16 mouse cellular contexts compared by ENCODE assay signal in the genomic region with DNA sequence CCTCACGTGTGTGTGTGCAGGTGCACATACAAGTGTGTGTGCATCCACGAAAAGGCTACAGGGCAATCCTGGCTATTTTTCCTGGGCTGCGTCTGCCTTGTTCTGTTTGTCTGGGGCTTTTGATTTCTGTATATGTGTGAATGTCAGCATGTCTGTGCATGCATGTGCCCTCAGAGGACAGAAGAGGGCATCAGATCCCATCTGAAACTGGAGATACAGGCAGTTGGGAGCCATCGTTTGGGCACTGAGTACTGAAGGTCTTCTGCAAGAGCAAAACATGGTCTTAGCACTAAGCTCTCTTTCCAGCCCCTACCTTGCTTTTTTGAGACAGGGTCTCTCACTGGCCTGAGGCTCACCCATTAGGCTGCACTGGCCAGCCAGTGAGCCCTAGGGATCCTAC. TPM values are rescaled to one million over a fixed set of nuclear protein-coding genes. Genes with fewer than 3 reads are reported as not detected.
DNase-seq lines count a peak whose midpoint lies in the region; ATAC-seq and TF ChIP-seq lines count a peak whose summit lies in the region.
"Had no signal": no experiment of that assay in that cellular context is flagged by ENCODE, and none has a peak within 500 bp of the region (broad histone marks: within the 10 kb centered on the region; RNA-seq: fewer than 3 reads in every experiment).

No protein-coding gene starts in this region.

- H3K4me2 ChIP-seq in hindbrain, postnatal 0 days (ENCODE audit: low read depth, low read length) = no peak overlapping the region
- H3K4me2 ChIP-seq in hindbrain, embryonic 14.5 days (replicated peaks) = no peak overlapping the region
- no peak overlapping the region for H3K4me2 ChIP-seq in lung, embryonic 14.5 days
- H3K4me2 ChIP-seq: liver, embryonic 13.5 days had no signal

- no peaks in the 10 kb centered on the region for H3K27me3 ChIP-seq in cerebellum, adult 2 months (ENCODE audit: control insufficient read depth, insufficient read depth, low read length)
- H3K27me3 ChIP-seq in hindbrain, postnatal 0 days (ENCODE audit: insufficient read depth, low read length) = no peaks in the 10 kb centered on the region
- H3K27me3 ChIP-seq in hindbrain, embryonic 14.5 days (ENCODE audit: control insufficient read depth, insufficient read depth, low read length) = no peaks in the 10 kb centered on the region
- H3K27me3 ChIP-seq in lung, embryonic 14.5 days (ENCODE audit: insufficient read depth, low read length) = no peaks in the 10 kb centered on the region
- H3K27me3 ChIP-seq: liver, embryonic 13.5 days had no signal

- no peak overlapping the region for H3K9ac ChIP-seq in hindbrain, postnatal 0 days (replicated peaks; ENCODE audit: low read length)
- H3K9ac ChIP-seq in hindbrain, embryonic 14.5 days = no peak overlapping the region
- no peak overlapping the region for H3K9ac ChIP-seq in lung, embryonic 14.5 days
- H3K9ac ChIP-seq: liver, embryonic 13.5 days had no signal

- no peaks in the 10 kb centered on the region for H3K36me3 ChIP-seq in hindbrain, postnatal 0 days (ENCODE audit: insufficient read depth, low read length)
- H3K36me3 ChIP-seq in hindbrain, embryonic 14.5 days (replicated peaks; ENCODE audit: control insufficient read depth, insufficient read depth) = no peaks in the 10 kb centered on the region
- no peaks in the 10 kb centered on the region for H3K36me3 ChIP-seq in lung, embryonic 14.5 days (ENCODE audit: insufficient read depth)
- H3K36me3 ChIP-seq: forebrain, embryonic 10.5 days; G1E; liver, embryonic 13.5 days had no signal

- no peak for DNase-seq in cerebellum, adult 2 months
- DNase-seq in cerebellum, adult 11-12 months = no peak
- DNase-seq in hindbrain, postnatal 0 days (ENCODE audit: low spot score) = peak; percentile 79
- no peak for DNase-seq in hindbrain, embryonic 14.5 days (ENCODE audit: low spot score)
- peak; percentile 31 for DNase-seq in lung, embryonic 14.5 days
- no peak for DNase-seq in lung, postnatal 14 days
- peak; percentile 21 for DNase-seq in embryo, embryonic 10.5 days (ENCODE audit: low spot score)
- no peak for DNase-seq in yolk sac, embryonic 10.5 days (ENCODE audit: low spot score)
- DNase-seq: gastrocnemius, postnatal 36 days; kidney, adult 11 months; liver, embryonic 13.5 days; thymus, adult 2 months had no signal

- no peak overlapping the region for H3K27ac ChIP-seq in cerebellum, adult 2 months (ENCODE audit: insufficient read depth, low read length)
- H3K27ac ChIP-seq in hindbrain, postnatal 0 days = no peak overlapping the region
- H3K27ac ChIP-seq in hindbrain, embryonic 14.5 days = no peak overlapping the region
- H3K27ac ChIP-seq in lung, embryonic 14.5 days (ENCODE audit: low read depth) = no peak overlapping the region
- H3K27ac ChIP-seq: forebrain, embryonic 10.5 days; liver, embryonic 13.5 days had no signal

- WGBS in cerebellum, adult 2 months = 69% methylated on average over 4 of the region's 4 CpGs
- WGBS in hindbrain, postnatal 0 days = 70% methylated on average over 4 of the region's 4 CpGs
- WGBS in hindbrain, embryonic 14.5 days = 68% methylated on average over 4 of the region's 4 CpGs
- WGBS in lung, embryonic 14.5 days = 67% methylated on average over 4 of the region's 4 CpGs

- no peaks in the 10 kb centered on the region for H3K4me1 ChIP-seq in cerebellum, adult 2 months (ENCODE audit: control insufficient read depth, insufficient read depth, low read length)
- no peaks in the 10 kb centered on the region for H3K4me1 ChIP-seq in hindbrain, postnatal 0 days (ENCODE audit: insufficient read depth, low read length)
- no peaks in the 10 kb centered on the region for H3K4me1 ChIP-seq in hindbrain, embryonic 14.5 days (replicated peaks; ENCODE audit: control insufficient read depth, insufficient read depth, low read length)
- H3K4me1 ChIP-seq in lung, embryonic 14.5 days (ENCODE audit: insufficient read depth) = no peaks in the 10 kb centered on the region
- H3K4me1 ChIP-seq: liver, embryonic 13.5 days had no signal

- no peak for TF ChIP-seq POLR2A in cerebellum, adult 2 months (IDR thresholded peaks at IDR 0.05; ENCODE audit: borderline replicate concordance, insufficient read depth, low read length)

- no peaks in the 10 kb centered on the region for H3K9me3 ChIP-seq in hindbrain, postnatal 0 days (ENCODE audit: low read length)
- H3K9me3 ChIP-seq in hindbrain, embryonic 14.5 days (ENCODE audit: control insufficient read depth, low read length) = no peaks in the 10 kb centered on the region
- H3K9me3 ChIP-seq in lung, embryonic 14.5 days (ENCODE audit: low read depth, low read length) = no peaks in the 10 kb centered on the region
- H3K9me3 ChIP-seq: forebrain, embryonic 10.5 days; liver, embryonic 13.5 days had no signal

- peak; percentile 36; the same call in 1 of the 2 replicates for TF ChIP-seq CTCF in cerebellum, adult 2 months (IDR thresholded peaks at IDR 0.05; ENCODE audit: borderline replicate concordance, insufficient read depth, low read depth, low read length)
- peak; percentile 78 for TF ChIP-seq CTCF in hindbrain, postnatal 0 days (IDR thresholded peaks at IDR 0.05; ENCODE audit: low read depth)
- TF ChIP-seq CTCF in lung, embryonic 14.5 days (IDR thresholded peaks at IDR 0.05; ENCODE audit: low read depth) = peak; percentile 50

- ATAC-seq in hindbrain, postnatal 0 days = no peak
- ATAC-seq in hindbrain, embryonic 14.5 days (ENCODE audit: low FRiP score) = no peak
- no peak for ATAC-seq in lung, embryonic 14.5 days (ENCODE audit: insufficient read depth)

- H3K4me3 ChIP-seq in cerebellum, adult 2 months (replicated peaks; ENCODE audit: insufficient read depth, low read depth, low read length) = no peak overlapping the region
- H3K4me3 ChIP-seq in hindbrain, postnatal 0 days (ENCODE audit: low read length) = no peak overlapping the region
- no peak overlapping the region for H3K4me3 ChIP-seq in hindbrain, embryonic 14.5 days (replicated peaks; ENCODE audit: low read length)
- H3K4me3 ChIP-seq in lung, embryonic 14.5 days (ENCODE audit: low read depth, low read length) = no peak overlapping the region
- H3K4me3 ChIP-seq: forebrain, embryonic 10.5 days; liver, embryonic 13.5 days had no signal

RNA-seq across cellular contexts. Expression of gene Pax7, which starts 45.1 kb away (rescaled TPM):
- polyA plus RNA-seq in cerebellum, adult 2 months (2012; rRNA removed) = 0.07 and 0.08 TPM in 2 replicates
- 2.6 and 3.6 TPM in 2 replicates for total RNA-seq in hindbrain, postnatal 0 days (2014; rRNA removed)
- 0.30 and 0.41 TPM in 2 replicates for polyA plus RNA-seq in hindbrain, postnatal 0 days (2015; fragmentation: Nextera tagmentation; extraction: Ambion mirVana)
- polyA plus RNA-seq in hindbrain, embryonic 14.5 days (2014; fragmentation: Nextera tagmentation; extraction: Ambion mirVana) = 0.24 and 0.61 TPM in 2 replicates
- polyA plus RNA-seq in lung, embryonic 14.5 days (2014; fragmentation: Nextera tagmentation; extraction: Ambion mirVana) = not detected in 2 replicates
- total RNA-seq: layer of hippocampus, postnatal 25 days had no signal
- polyA plus RNA-seq: G1E; heart, embryonic 16.5 days; liver, embryonic 13.5 days had no signal

Comparison
In these comparisons a context has a peak if more than half of its experiments do, and no peak if none do; other contexts are left out.
1. DNase-seq: peak in hindbrain, postnatal 0 days (single experiment), lung, embryonic 14.5 days (single experiment) and embryo, embryonic 10.5 days (single experiment); none in cerebellum, adult 2 months (0 of 2), cerebellum, adult 11-12 months (single experiment), hindbrain, embryonic 14.5 days (single experiment), lung, postnatal 14 days (single experiment) and yolk sac, embryonic 10.5 days (single experiment).
2. Peak in every context shown above with its lines, with median percentiles within 50 percentile points of each other: CTCF ChIP-seq.